Mouse (Mus musculus): ENCODE results near the gene Chrm3. TPM values are rescaled to one million over a fixed set of nuclear protein-coding genes. Genes with fewer than 3 reads are reported as not detected.

Gene Chrm3
- polyA plus RNA-seq, 1 experiment from 2014 or later = 0.22 TPM

- WGBS = 52% methylated on average over 15 of the region's 15 CpGs
- peak; percentile 62 for ATAC-seq (replicated peaks; ENCODE audit: low FRiP score)
These were observed 478.0 kb downstream of the Chrm3 start for GRCm38 (mm10) chr13:9882362-9883282.

DNA sequence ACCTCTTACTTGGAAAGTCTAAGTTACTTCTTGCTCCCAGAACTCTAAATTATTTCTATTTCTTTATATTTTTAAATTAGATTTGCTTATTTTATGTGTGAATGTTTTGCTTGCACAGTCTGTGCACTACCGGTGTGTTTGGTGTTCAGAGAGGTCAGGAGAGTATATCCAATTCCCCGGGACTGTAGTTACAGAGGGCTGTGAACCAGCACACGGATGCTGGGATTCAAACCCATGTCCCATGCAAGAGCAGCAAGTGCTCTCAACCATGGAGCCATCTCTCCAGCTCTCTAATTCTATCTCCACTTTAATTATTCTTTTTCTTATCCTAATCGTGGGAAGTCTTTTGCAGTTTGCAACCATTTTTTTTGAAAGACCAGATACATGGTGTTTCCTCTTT is 478.7 kb downstream of the Chrm3 start:
- Histone ChIP-seq H3K9me3 (ENCODE audit: control insufficient read depth, low read length) (no peaks in the 10 kb centered on the region), H3K36me3 (ENCODE audit: control insufficient read depth, insufficient read depth, low read length) (no peaks in the 10 kb centered on the region), H3K4me2 (no peak overlapping the region), H3K4me3 (ENCODE audit: low read depth, low read length) (no peak overlapping the region), H3K4me1 (replicated peaks; ENCODE audit: control insufficient read depth, insufficient read depth, low read length) (no peaks in the 10 kb centered on the region), H3K9ac (ENCODE audit: low read depth, low read length) (no peak overlapping the region), H3K27ac (ENCODE audit: low read depth, low read length) (no peak overlapping the region), H3K27me3 (replicated peaks; ENCODE audit: control insufficient read depth, insufficient read depth, low read length) (no peaks in the 10 kb centered on the region)
- ATAC-seq (replicated peaks; ENCODE audit: low FRiP score) = peak; percentile 23; the same call in 1 of the 2 replicates
- 48% methylated on average over 4 of the region's 4 CpGs for WGBS
- no peak for DNase-seq (ENCODE audit: low spot score)

More at GRCm38 (mm10) chr13:9882362-9883282, 478.0 kb downstream of the Chrm3 start:
- no peak overlapping the region for H3K4me3 ChIP-seq (ENCODE audit: low read depth, low read length)
- H3K9ac ChIP-seq (ENCODE audit: low read depth, low read length) = no peak overlapping the region
- no peaks in the 10 kb centered on the region for H3K4me1 ChIP-seq (replicated peaks; ENCODE audit: control insufficient read depth, insufficient read depth, low read length)
- no peaks in the 10 kb centered on the region for H3K9me3 ChIP-seq (ENCODE audit: control insufficient read depth, low read length)
- no peaks in the 10 kb centered on the region for H3K27me3 ChIP-seq (replicated peaks; ENCODE audit: control insufficient read depth, insufficient read depth, low read length)
- H3K4me2 ChIP-seq = no peak overlapping the region
- no peaks in the 10 kb centered on the region for H3K36me3 ChIP-seq (ENCODE audit: control insufficient read depth, insufficient read depth, low read length)
- H3K27ac ChIP-seq (ENCODE audit: low read depth, low read length) = no peak overlapping the region
- peak; percentile 34 for DNase-seq (ENCODE audit: low spot score)

DNA sequence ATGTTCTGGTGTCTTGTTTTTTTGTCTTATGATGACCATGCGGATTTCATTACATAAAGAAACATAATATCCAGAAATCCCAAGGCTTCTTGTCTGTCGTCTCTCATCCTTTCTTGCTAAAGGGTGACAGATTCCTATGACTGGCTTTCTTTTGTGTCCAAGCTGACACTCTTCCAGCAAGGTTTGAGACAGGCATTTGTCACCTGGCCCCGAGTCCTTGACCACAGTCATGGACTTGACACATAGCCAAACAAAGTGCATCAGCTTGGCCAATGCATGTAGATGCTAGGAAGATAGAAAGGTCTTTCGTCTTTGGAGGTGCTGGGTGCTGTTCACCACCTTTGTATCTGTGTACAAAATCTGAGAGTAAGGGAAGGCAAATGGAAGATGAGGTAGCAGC is 480.2 kb downstream of the Chrm3 start:
- no peak overlapping the region for H3K27ac ChIP-seq (ENCODE audit: low read depth, low read length)
- H3K4me3 ChIP-seq (ENCODE audit: low read depth, low read length) = no peak overlapping the region
- no peak overlapping the region for H3K4me2 ChIP-seq
- 71% methylated on average over 4 of the region's 4 CpGs for WGBS
- no peaks in the 10 kb centered on the region for H3K36me3 ChIP-seq (ENCODE audit: control insufficient read depth, insufficient read depth, low read length)
- no peaks in the 10 kb centered on the region for H3K9me3 ChIP-seq (ENCODE audit: control insufficient read depth, low read length)
- no peaks in the 10 kb centered on the region for H3K4me1 ChIP-seq (replicated peaks; ENCODE audit: control insufficient read depth, insufficient read depth, low read length)
- ATAC-seq (replicated peaks; ENCODE audit: low FRiP score) = no peak
- H3K27me3 ChIP-seq (replicated peaks; ENCODE audit: control insufficient read depth, insufficient read depth, low read length) = no peaks in the 10 kb centered on the region
- no peak overlapping the region for H3K9ac ChIP-seq (ENCODE audit: low read depth, low read length)
- DNase-seq (ENCODE audit: low spot score) = no peak

- 79% methylated on average over 7 of the region's 7 CpGs for WGBS
These were observed 482.0 kb downstream of the Chrm3 start for GRCm38 (mm10) chr13:9878596-9879010.

DNA sequence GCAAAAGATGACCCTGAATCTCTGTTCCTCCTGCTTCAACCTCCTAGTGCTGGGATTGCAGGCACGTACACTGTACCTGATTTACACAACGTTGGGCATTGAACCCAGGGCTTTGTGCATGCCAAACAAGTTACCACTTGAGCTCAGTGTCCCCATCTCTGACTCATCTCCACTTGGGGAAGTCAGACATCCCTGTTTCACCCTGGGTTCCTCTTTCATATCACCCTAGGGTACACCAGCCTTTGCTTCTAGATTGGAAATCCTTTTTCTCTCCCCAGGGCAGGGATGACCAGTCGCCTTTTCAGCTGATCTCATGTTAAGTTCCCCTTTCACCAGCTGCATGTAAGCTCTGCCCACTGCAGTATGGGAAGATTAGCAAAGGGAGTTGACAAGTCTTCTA is 487.3 kb downstream of the Chrm3 start:
- Histone ChIP-seq H3K9ac (ENCODE audit: low read depth, low read length) (no peak overlapping the region), H3K27ac (ENCODE audit: low read depth, low read length) (no peak overlapping the region), H3K27me3 (replicated peaks; ENCODE audit: control insufficient read depth, insufficient read depth, low read length) (no peaks in the 10 kb centered on the region), H3K36me3 (ENCODE audit: control insufficient read depth, insufficient read depth, low read length) (no peaks in the 10 kb centered on the region), H3K4me3 (ENCODE audit: low read depth, low read length) (no peak overlapping the region), H3K9me3 (ENCODE audit: control insufficient read depth, low read length) (no peaks in the 10 kb centered on the region), H3K4me1 (replicated peaks; ENCODE audit: control insufficient read depth, insufficient read depth, low read length) (no peaks in the 10 kb centered on the region), H3K4me2 (no peak overlapping the region)
- ATAC-seq (replicated peaks; ENCODE audit: low FRiP score) (no peak), DNase-seq (ENCODE audit: low spot score) (no peak)
- 70% methylated on average over 3 of the region's 3 CpGs for WGBS

More at GRCm38 (mm10) chr13:9878596-9879010, 482.0 kb downstream of the Chrm3 start:
- no peak overlapping the region for H3K27ac ChIP-seq (ENCODE audit: low read depth, low read length)
- H3K9me3 ChIP-seq (ENCODE audit: control insufficient read depth, low read length) = no peaks in the 10 kb centered on the region
- no peaks in the 10 kb centered on the region for H3K27me3 ChIP-seq (replicated peaks; ENCODE audit: control insufficient read depth, insufficient read depth, low read length)
- H3K9ac ChIP-seq (ENCODE audit: low read depth, low read length) = no peak overlapping the region
- DNase-seq (ENCODE audit: low spot score) (no peak), ATAC-seq (replicated peaks; ENCODE audit: low FRiP score) (no peak)
- H3K4me1 ChIP-seq (replicated peaks; ENCODE audit: control insufficient read depth, insufficient read depth, low read length) = no peaks in the 10 kb centered on the region
- no peaks in the 10 kb centered on the region for H3K36me3 ChIP-seq (ENCODE audit: control insufficient read depth, insufficient read depth, low read length)
- H3K4me3 ChIP-seq (ENCODE audit: low read depth, low read length) = no peak overlapping the region
- no peak overlapping the region for H3K4me2 ChIP-seq

DNA sequence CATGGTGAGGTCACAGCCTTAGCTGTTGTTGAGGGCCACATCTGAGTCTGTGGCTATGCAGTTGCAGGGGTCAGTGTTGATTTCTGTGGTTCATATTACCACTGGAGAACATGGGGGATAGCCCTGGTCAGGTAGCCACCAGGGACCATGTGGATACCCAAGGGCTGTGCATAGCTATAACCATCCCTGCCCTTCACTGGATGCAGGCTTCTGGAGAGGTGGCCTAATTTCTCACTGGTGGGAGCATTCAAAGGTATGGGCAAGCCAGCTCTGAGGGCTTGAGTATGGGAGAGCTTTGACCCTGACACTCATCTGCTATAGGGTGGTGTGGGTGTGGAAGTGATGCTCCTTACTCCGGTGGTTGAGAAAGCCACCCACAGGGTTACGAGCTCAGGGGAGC is 494.5 kb downstream of the Chrm3 start:
- no peak overlapping the region for H3K4me2 ChIP-seq
- H3K9ac ChIP-seq (ENCODE audit: low read depth, low read length) = no peak overlapping the region
- 85% methylated on average over 2 of the region's 2 CpGs for WGBS
- H3K27me3 ChIP-seq (replicated peaks; ENCODE audit: control insufficient read depth, insufficient read depth, low read length) = no peaks in the 10 kb centered on the region
- ATAC-seq (replicated peaks; ENCODE audit: low FRiP score) (no peak), DNase-seq (ENCODE audit: low spot score) (no peak)
- H3K4me3 ChIP-seq (ENCODE audit: low read depth, low read length) = no peak overlapping the region
- no peaks in the 10 kb centered on the region for H3K4me1 ChIP-seq (replicated peaks; ENCODE audit: control insufficient read depth, insufficient read depth, low read length)
- no peaks in the 10 kb centered on the region for H3K9me3 ChIP-seq (ENCODE audit: control insufficient read depth, low read length)
- H3K27ac ChIP-seq (ENCODE audit: low read depth, low read length) = no peak overlapping the region
- H3K36me3 ChIP-seq (ENCODE audit: control insufficient read depth, insufficient read depth, low read length) = no peaks in the 10 kb centered on the region

DNA sequence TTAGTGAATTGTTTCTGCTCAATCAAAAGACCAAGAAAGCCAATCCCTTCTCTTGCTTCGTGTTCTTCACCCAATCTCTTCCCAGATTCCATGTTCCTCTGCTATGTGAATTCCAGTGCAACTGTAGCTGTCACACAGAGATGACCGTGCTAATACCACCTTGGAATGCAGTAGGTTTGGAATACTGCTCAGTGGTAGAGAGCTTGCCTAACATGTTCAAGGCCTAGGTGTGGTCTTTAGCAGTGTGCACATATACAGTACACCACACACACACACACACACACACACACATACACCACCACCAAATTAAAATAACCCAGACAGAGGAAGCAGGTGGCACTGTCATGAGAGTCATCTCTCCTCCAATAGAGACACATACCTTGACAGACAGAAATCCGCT is 513.1 kb downstream of the Chrm3 start:
- no peaks in the 10 kb centered on the region for H3K36me3 ChIP-seq (ENCODE audit: control insufficient read depth, insufficient read depth, low read length)
- no peak for ATAC-seq (replicated peaks; ENCODE audit: low FRiP score)
- H3K9me3 ChIP-seq (ENCODE audit: control insufficient read depth, low read length) = no peaks in the 10 kb centered on the region
- no peak overlapping the region for H3K4me3 ChIP-seq (ENCODE audit: low read depth, low read length)
- no peak overlapping the region for H3K4me2 ChIP-seq
- H3K4me1 ChIP-seq (replicated peaks; ENCODE audit: control insufficient read depth, insufficient read depth, low read length) = no peaks in the 10 kb centered on the region
- no peak overlapping the region for H3K9ac ChIP-seq (ENCODE audit: low read depth, low read length)
- H3K27ac ChIP-seq (ENCODE audit: low read depth, low read length) = no peak overlapping the region
- no peak for DNase-seq (ENCODE audit: low spot score)
- 72% methylated on average over 3 of the region's 3 CpGs for WGBS
- H3K27me3 ChIP-seq (replicated peaks; ENCODE audit: control insufficient read depth, insufficient read depth, low read length) = no peaks in the 10 kb centered on the region

- H3K27ac ChIP-seq (ENCODE audit: low read depth, low read length) = no peak overlapping the region
- H3K9me3 ChIP-seq (ENCODE audit: control insufficient read depth, low read length) = no peaks in the 10 kb centered on the region
- no peaks in the 10 kb centered on the region for H3K36me3 ChIP-seq (ENCODE audit: control insufficient read depth, insufficient read depth, low read length)
- ATAC-seq (replicated peaks; ENCODE audit: low FRiP score) (peak; percentile 60; the same call in 1 of the 2 replicates), DNase-seq (ENCODE audit: low spot score) (no peak)
- no peaks in the 10 kb centered on the region for H3K27me3 ChIP-seq (replicated peaks; ENCODE audit: control insufficient read depth, insufficient read depth, low read length)
- H3K4me2 ChIP-seq = no peak overlapping the region
- no peaks in the 10 kb centered on the region for H3K4me1 ChIP-seq (replicated peaks; ENCODE audit: control insufficient read depth, insufficient read depth, low read length)
- WGBS = 36% methylated on average over 14 of the region's 14 CpGs
- no peak overlapping the region for H3K9ac ChIP-seq (ENCODE audit: low read depth, low read length)
- no peak overlapping the region for H3K4me3 ChIP-seq (ENCODE audit: low read depth, low read length)
These were observed 513.9 kb downstream of the Chrm3 start for GRCm38 (mm10) chr13:9846543-9847434.

Measured in liver, embryonic 11.5 days (tissue).